Mouse (Mus musculus) embryonic facial prominence, embryonic 13.5 days (tissue): Measurements from ENCODE around the gene Nptn. TPM values are rescaled to one million over a fixed set of nuclear protein-coding genes. Genes with fewer than 3 reads are reported as not detected.

ENCODE experiments used
- ATAC-seq: fragments of 200-750 bp; cut with Nextera tagmentation; 2 replicates; pipeline ENCODE4 v1.8.0; 2017; ENCODE audit warnings: low read depth; ENCODE audit not compliant: insufficient number of reproducible peaks, insufficient read depth, low FRiP score, low TSS enrichment
- H3K27ac ChIP-seq: fragments of 300-500 bp; sonication (generic); 2 replicates; pipeline ENCODE4 v1.5.1; 2015; ENCODE audit warnings: moderate library complexity, mild to moderate bottlenecking, inconsistent platforms
- H3K27me3 ChIP-seq: fragments of 300-500 bp; sonication (generic); 2 replicates; pipeline ENCODE4 v1.6.1; 2015; ENCODE audit warnings: mild to moderate bottlenecking, inconsistent platforms
- H3K36me3 ChIP-seq: fragments of 300-500 bp; sonication (generic); 2 replicates; pipeline ENCODE4 v1.6.1; 2015; ENCODE audit warnings: mild to moderate bottlenecking, inconsistent platforms
- H3K4me1 ChIP-seq: fragments of 300-500 bp; sonication (generic); 2 replicates; pipeline ENCODE4 v1.6.1; 2015; ENCODE audit warnings: inconsistent platforms
- H3K4me2 ChIP-seq: fragments of 300-500 bp; sonication (generic); 2 replicates; pipeline ENCODE4 v1.6.1; 2015; ENCODE audit warnings: moderate library complexity, mild to moderate bottlenecking, inconsistent platforms
- H3K4me3 ChIP-seq: fragments of 300-500 bp; sonication (generic); 2 replicates; pipeline ENCODE4 v1.5.1; 2015; ENCODE audit warnings: mild to moderate bottlenecking, inconsistent platforms
- H3K9ac ChIP-seq: fragments of 300-500 bp; sonication (generic); 2 replicates; pipeline ENCODE4 v1.6.1; 2015; ENCODE audit warnings: mild to moderate bottlenecking, inconsistent platforms
- H3K9me3 ChIP-seq: fragments of 300-500 bp; sonication (generic); 2 replicates; pipeline ENCODE4 v1.6.1; 2016; ENCODE audit warnings: inconsistent platforms
- WGBS: fragments of 180-500 bp; shearing (Covaris S2); methylation state at CpG from one replicate; pipeline ENCODE4 v1.1.7; 2015; ENCODE audit warnings: mixed read lengths; 5-methylcytosine and 5-hydroxymethylcytosine counted together
- polyA plus RNA-seq: library from polyadenylated mRNA; unstranded; fragments of >200 nt; fragmentation: Nextera tagmentation; extraction: Ambion mirVana; gene quantifications from 2 replicates; pipeline ENCODE4 v1.2.1, GENCODE M21; 2015

Nptn gene
- polyA plus RNA-seq, 1 experiment from 2014 or later = 106 TPM

DNA sequence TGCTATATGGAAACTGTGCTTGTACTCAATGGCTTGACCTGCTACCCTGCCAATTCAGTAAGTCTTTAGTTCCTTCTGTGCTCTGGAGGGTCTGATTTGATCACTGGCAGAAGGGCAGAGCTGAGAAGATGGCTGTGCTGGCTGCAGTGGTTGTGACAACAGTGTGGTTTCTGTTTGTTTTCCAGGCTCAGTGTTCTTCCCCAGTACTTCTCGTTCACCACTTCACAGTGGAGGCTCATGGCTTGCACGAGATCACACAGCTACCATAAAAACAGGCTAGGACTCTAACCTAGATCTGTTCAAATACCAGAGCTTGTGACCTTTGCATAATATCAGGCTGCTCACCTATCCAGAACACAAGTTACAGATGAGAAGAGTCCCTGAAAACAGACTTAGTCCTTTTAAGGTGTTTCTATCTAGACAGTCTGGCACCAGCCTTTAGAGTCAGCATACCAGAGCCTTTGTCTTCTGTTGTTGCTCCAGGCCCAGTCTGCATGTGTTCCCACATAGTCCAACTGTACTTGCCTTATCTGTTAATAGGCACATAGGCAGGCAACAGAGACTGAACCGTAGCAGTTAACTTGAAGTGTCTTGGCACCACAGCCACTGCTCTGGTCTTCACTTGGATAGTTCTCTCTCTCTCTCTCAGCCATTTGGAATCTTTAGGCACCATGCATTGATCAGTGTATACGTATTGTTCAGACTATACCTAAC, 76.7 kb downstream of the Nptn start:
- WGBS = 78% methylated on average over 4 of the region's 4 CpGs
- ATAC-seq = no peak

DNA sequence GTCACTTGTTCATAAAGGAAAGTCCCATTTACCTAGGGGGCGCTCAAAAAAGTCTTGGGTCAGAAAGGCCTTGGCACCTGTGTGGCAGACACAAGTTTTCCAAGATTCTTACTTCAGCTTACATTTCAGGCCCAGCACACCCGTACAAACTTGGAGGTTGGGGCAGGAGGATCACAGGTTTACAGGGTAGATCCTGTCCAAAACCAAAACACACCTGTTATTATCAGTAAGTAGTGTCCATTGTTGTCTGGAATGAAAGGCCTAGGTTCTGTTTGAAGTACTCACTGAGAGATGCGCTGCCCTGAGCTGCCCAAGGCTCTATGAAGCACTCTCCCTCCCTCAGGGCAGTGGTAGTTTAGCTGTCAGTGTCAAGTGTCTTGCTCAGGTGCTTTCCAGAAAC, 77.3 kb downstream of the Nptn start:
- Histone ChIP-seq H3K27me3 (no peaks in the 10 kb centered on the region), H3K4me2 (no peak overlapping the region), H3K27ac (no peak overlapping the region), H3K9me3 (no peaks in the 10 kb centered on the region), H3K9ac (no peak overlapping the region), H3K36me3 (peaks cover 36% of the 10 kb centered on the region), H3K4me1 (no peaks in the 10 kb centered on the region), H3K4me3 (no peak overlapping the region)
- no peak for ATAC-seq
- WGBS = 77% methylated on average over 3 of the region's 3 CpGs

More for the DNA sequence above, 76.7 kb downstream of the Nptn start:
- Histone ChIP-seq H3K4me2 (no peak overlapping the region), H3K27me3 (no peaks in the 10 kb centered on the region), H3K4me1 (no peaks in the 10 kb centered on the region), H3K9me3 (no peaks in the 10 kb centered on the region), H3K27ac (no peak overlapping the region), H3K4me3 (no peak overlapping the region), H3K9ac (no peak overlapping the region), H3K36me3 (peaks cover 36% of the 10 kb centered on the region)

DNA sequence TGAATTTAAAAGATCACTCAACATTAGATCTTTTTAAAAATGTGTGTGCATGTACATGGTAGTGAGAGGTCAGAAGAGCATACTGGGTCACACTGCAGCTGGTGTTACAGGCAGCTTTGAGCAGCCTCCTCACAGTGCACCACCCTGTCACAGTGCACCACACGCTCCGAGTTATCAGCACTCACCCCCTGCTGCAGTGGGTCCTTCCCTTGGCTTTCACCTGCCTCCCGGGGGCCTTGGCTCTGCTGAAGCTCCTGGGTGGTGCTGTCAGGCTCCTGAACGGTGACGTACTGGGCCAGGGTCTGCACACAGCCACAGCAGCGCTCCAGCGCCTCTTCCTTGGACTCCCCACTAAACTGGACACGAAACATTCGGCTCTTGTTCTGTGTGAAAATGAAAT, 77.9 kb downstream of the Nptn start:
- Histone ChIP-seq H3K4me2 (no peak overlapping the region), H3K27ac (no peak overlapping the region), H3K9ac (no peak overlapping the region), H3K4me1 (no peaks in the 10 kb centered on the region), H3K27me3 (no peaks in the 10 kb centered on the region), H3K4me3 (no peak overlapping the region), H3K36me3 (peaks cover 37% of the 10 kb centered on the region), H3K9me3 (no peaks in the 10 kb centered on the region)
- 77% methylated on average over 9 of the region's 9 CpGs for WGBS
- no peak for ATAC-seq

DNA sequence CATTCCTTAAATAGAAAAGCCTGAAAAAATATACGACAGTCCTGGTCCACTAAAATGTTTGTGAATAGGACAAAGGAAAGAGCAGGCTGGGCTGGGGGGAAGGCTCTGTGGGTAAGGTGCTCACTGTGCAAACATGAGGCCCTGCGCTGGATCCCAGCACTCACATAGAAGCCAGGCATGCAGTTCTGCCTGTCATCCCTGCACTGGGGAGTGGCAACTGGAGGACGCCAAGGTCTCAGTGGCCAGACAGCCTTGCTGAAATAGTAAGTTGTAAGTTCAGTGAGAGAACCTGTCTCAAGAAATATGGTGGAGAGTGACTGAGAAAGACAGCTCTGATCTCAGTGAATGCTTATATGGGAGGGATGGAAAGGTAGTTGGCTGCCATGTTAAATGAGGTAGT, 78.6 kb downstream of the Nptn start:
- no peak for ATAC-seq
- Histone ChIP-seq H3K27ac (no peak overlapping the region), H3K9ac (no peak overlapping the region), H3K4me3 (no peak overlapping the region), H3K36me3 (peaks cover 37% of the 10 kb centered on the region), H3K4me2 (no peak overlapping the region), H3K9me3 (no peaks in the 10 kb centered on the region), H3K4me1 (no peaks in the 10 kb centered on the region), H3K27me3 (no peaks in the 10 kb centered on the region)
- WGBS = 84% methylated on average over 3 of the region's 3 CpGs

DNA sequence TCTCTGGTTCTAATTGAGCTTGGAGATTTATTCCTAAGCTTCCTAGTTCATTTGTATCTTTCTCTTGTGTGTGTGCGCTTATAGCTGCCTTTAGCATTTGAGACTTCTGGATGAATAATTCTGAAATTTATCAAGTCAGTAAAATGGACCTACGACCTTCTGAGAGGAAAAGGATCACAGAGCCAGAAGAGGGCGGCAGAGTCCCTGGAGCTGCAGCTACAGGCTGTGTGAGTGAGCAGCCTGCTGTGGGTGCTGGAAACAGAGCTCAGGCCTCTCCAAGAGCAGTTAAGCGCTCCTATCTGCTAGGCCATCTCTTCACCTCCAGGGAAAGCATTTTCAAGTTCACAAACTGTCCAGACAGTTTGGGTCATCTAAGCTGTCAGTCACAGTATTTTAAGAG, 80.0 kb downstream of the Nptn start:
- Histone ChIP-seq H3K36me3 (peaks cover 33% of the 10 kb centered on the region), H3K4me1 (no peaks in the 10 kb centered on the region), H3K9ac (no peak overlapping the region), H3K4me3 (no peak overlapping the region), H3K27me3 (no peaks in the 10 kb centered on the region), H3K27ac (no peak overlapping the region), H3K9me3 (no peaks in the 10 kb centered on the region), H3K4me2 (no peak overlapping the region)
- ATAC-seq = no peak
- 88% methylated on average over 4 of the region's 4 CpGs for WGBS

DNA sequence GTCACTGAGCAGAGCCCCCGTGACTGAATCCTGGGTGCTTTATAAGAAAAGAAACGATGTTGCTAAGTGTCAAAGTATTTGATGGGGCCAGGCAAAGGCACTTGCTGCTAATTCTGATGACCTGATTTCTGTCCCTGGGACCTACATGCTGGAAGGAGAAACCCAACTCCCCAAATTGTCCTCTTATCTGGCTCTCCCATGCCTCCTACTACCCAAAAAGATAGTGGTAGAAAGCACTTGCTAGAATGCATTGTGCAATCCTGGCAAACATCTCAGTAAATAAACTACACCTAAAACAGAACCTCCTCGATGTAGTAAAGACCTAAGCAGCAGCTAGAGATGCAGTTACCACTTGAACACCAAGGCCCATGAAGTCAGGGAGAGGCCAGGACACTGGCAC, 80.8 kb downstream of the Nptn start:
- no peaks in the 10 kb centered on the region for H3K27me3 ChIP-seq
- H3K4me1 ChIP-seq = no peaks in the 10 kb centered on the region
- peaks cover 29% of the 10 kb centered on the region for H3K36me3 ChIP-seq
- H3K4me3 ChIP-seq = no peak overlapping the region
- no peaks in the 10 kb centered on the region for H3K9me3 ChIP-seq
- H3K9ac ChIP-seq = no peak overlapping the region
- no peak overlapping the region for H3K4me2 ChIP-seq
- no peak overlapping the region for H3K27ac ChIP-seq
- no peak for ATAC-seq
- 94% methylated on average over 3 of the region's 3 CpGs for WGBS

DNA sequence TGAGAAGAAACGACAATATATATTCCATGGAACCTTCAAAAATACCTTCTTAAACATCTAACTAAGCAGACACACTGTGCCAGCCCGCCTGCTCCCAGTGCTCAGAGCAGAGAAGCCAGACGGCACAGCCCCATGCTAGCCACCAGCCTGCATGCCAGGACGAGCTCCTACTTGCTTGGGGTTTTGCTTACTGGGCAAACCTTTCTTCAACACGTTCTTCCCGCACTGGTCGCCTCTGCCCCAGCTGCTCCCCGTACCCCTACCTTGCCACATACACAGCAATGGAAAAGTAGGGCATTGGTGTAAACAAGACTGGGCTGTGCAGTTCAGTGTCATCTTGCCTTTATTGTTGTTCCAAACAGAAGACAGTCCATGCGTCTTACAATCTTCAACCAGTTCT, 83.5 kb downstream of the Nptn start:
- Histone ChIP-seq H3K27me3 (no peaks in the 10 kb centered on the region), H3K27ac (no peak overlapping the region), H3K4me1 (no peaks in the 10 kb centered on the region), H3K36me3 (peaks cover 16% of the 10 kb centered on the region), H3K9ac (no peak overlapping the region), H3K9me3 (no peaks in the 10 kb centered on the region), H3K4me3 (no peak overlapping the region), H3K4me2 (no peak overlapping the region)
- no peak for ATAC-seq
- WGBS = 76% methylated on average over 9 of the region's 9 CpGs

DNA sequence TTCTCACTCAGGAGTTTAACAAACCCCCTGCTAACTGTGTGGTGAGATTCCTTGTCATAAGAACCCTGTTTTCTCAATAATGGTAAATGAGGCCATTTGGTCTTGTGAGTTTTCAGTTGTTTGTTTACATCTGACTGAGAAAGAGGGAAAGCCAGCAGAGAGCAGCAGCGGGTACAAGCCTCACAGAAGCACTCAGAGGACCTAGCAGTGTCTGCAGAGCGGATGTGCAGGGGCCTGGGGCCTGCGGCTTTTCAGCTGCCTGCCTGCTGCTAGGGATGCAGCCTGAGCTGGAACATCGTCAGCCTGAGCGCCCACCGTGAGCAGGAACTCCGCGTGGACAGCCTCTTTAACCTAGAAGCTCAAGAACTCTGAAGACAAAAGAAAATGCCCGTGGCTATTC, 84.2 kb downstream of the Nptn start:
- Histone ChIP-seq H3K9ac (no peak overlapping the region), H3K4me2 (no peak overlapping the region), H3K9me3 (no peaks in the 10 kb centered on the region), H3K4me3 (no peak overlapping the region), H3K4me1 (no peaks in the 10 kb centered on the region), H3K36me3 (peaks cover 16% of the 10 kb centered on the region), H3K27ac (no peak overlapping the region), H3K27me3 (no peaks in the 10 kb centered on the region)
- 42% methylated on average over 9 of the region's 9 CpGs for WGBS
- no peak for ATAC-seq

DNA sequence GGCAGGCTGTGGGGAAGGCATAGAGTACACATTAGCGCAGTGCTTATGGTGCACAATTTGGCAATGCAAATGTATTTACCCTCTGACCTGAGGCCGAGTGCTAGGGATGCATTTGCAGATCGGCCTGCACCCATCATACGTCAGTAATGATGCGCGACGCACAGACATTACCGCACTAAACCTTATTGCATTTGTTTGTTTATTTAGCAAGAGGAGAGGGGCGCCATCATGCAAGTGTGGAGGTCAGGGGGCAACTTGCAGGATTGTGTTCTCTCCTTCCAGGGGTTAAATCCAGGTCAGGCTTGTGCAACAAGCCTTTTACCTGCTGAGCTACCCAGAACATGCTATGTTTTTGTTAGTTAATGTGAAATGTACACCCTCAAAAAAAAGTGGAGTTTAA, 85.2 kb downstream of the Nptn start:
- H3K27me3 ChIP-seq = no peaks in the 10 kb centered on the region
- peaks cover 10% of the 10 kb centered on the region for H3K36me3 ChIP-seq
- H3K4me3 ChIP-seq = no peak overlapping the region
- no peak overlapping the region for H3K27ac ChIP-seq
- no peak overlapping the region for H3K4me2 ChIP-seq
- H3K4me1 ChIP-seq = no peaks in the 10 kb centered on the region
- 49% methylated on average over 9 of the region's 9 CpGs for WGBS
- no peak overlapping the region for H3K9ac ChIP-seq
- H3K9me3 ChIP-seq = no peaks in the 10 kb centered on the region
- no peak for ATAC-seq

DNA sequence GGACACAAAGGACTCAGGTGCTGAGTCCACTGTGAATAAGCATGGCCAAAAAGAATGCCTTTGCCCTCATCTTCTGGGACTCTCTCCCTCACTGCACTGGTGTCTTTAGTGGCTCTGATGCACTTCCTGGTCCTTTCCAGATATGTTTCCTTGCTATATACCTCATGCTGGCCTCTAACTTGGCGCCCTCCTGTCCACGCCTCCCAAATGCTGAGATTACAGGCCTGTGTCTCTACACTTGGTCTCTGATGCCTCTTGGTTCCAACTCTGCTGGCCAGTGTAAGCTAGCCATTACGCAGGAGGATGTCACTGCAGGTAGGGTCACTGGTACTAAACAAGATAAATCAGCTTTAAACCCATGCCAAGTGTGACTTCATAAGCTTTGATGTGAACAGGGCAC, 86.1 kb downstream of the Nptn start:
- H3K4me3 ChIP-seq = no peak overlapping the region
- H3K4me2 ChIP-seq = no peak overlapping the region
- H3K36me3 ChIP-seq = peaks cover 4% of the 10 kb centered on the region; the same call in 1 of the 2 replicates
- no peaks in the 10 kb centered on the region for H3K27me3 ChIP-seq
- 92% methylated on average over 3 of the region's 3 CpGs for WGBS
- H3K4me1 ChIP-seq = peaks cover 4% of the 10 kb centered on the region; the same call in 1 of the 2 replicates
- no peaks in the 10 kb centered on the region for H3K9me3 ChIP-seq
- no peak for ATAC-seq
- H3K9ac ChIP-seq = no peak overlapping the region
- H3K27ac ChIP-seq = no peak overlapping the region

DNA sequence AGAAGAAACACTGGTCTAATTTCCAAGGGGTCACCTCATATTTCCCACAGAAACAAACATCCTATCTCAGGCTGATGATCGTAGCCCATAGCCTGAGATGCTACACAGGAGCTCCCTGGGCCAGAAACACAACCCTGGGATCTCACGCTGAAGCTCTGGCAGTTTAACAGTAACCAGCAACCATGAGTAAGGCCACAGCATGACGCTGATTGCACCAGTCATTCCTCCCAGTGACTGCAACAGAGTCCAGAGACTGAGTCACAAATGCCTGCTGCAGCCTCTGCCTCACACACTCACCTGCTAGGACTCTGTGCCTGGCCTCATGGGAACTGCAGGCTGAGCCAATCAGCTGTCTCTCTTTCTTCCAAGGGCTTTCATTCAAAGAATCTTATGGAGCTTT, 87.0 kb downstream of the Nptn start:
- H3K9ac ChIP-seq = no peak overlapping the region
- peaks cover 4% of the 10 kb centered on the region; the same call in 1 of the 2 replicates for H3K4me1 ChIP-seq
- no peak overlapping the region for H3K27ac ChIP-seq
- H3K4me3 ChIP-seq = no peak overlapping the region
- 62% methylated on average over 3 of the region's 3 CpGs for WGBS
- no peak for ATAC-seq
- H3K9me3 ChIP-seq = no peaks in the 10 kb centered on the region
- no peak overlapping the region for H3K4me2 ChIP-seq
- H3K36me3 ChIP-seq = peaks cover 4% of the 10 kb centered on the region; the same call in 1 of the 2 replicates
- H3K27me3 ChIP-seq = no peaks in the 10 kb centered on the region

DNA sequence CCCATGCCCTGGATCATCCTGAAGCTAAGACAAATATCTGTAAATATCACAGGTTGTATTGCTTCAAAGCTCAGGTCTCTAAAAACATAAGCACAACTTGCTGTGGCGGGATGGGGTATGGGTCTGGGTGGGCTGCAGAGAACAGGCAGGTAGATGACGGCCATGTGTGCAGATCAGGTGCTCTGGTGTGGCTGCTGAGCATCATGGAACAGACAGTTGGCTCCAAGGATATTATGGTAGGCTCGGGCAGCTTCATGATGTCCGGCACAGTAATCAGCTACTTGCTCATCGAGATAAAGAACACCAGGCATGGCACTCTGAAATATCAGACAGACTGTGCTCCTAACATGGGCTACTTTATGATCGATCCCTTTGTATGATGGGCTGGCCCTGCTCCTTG, 87.8 kb downstream of the Nptn start:
- ATAC-seq = no peak

More for the DNA sequence above, 87.8 kb downstream of the Nptn start:
- no peaks in the 10 kb centered on the region for H3K27me3 ChIP-seq
- no peak overlapping the region for H3K4me2 ChIP-seq
- H3K4me3 ChIP-seq = no peak overlapping the region
- no peaks in the 10 kb centered on the region for H3K9me3 ChIP-seq
- H3K9ac ChIP-seq = no peak overlapping the region
- H3K27ac ChIP-seq = no peak overlapping the region
- H3K36me3 ChIP-seq = no peaks in the 10 kb centered on the region; the same call in 1 of the 2 replicates
- WGBS = 83% methylated on average over 6 of the region's 6 CpGs
- peaks cover 7% of the 10 kb centered on the region; the same call in 1 of the 2 replicates for H3K4me1 ChIP-seq
